Mouse (Mus musculus) liver (tissue): ENCODE data around the gene Zdhhc7.
A peak's percentile ranks its signal among the peaks of the same experiment; 100 is the strongest.

Experiments used
- DNase-seq: peaks from one replicate; pipeline ENCODE4 v3.0.0-alpha.2; 2020; ENCODE audit warnings: mixed read lengths

Gene Zdhhc7

DNA sequence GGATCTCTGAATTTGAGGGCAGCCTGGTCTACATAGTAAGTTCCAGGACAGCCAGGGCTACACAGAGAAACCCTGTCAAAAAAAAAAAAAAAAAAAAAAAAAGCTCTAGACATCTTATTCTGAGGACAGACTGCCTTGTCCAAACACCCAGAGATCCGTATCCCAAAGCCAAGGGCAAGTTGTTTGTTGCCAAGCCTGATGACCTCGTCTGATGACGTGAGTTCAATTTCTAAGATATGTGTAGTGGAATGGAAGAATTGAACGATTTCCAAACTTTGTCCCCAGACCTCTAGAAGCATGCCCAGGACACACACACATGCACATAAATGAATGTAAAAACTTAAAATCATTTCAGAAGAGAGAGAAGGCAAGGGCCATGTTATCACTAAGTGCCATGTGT, 35.1 kb downstream of the Zdhhc7 start:
- no peak for DNase-seq

DNA sequence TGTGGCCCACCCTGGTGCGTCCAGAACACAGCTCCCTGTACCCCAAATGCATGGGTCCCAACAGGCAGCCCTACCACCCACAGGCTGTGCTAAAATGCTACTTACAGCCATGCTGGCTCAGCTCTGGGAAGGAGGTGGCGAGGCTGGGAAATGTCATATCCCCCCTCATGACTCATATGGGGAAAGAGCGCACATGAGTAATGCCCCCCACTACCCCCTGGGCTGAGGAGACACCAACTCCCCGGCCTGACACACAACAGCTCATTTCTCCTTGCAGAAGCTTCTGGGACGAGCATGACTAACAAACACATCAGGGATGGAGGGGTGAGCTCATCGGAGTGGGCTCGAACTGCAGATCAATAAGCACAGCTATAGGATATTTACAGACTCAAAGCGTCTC, 35.7 kb downstream of the Zdhhc7 start:
- DNase-seq: no peak

DNA sequence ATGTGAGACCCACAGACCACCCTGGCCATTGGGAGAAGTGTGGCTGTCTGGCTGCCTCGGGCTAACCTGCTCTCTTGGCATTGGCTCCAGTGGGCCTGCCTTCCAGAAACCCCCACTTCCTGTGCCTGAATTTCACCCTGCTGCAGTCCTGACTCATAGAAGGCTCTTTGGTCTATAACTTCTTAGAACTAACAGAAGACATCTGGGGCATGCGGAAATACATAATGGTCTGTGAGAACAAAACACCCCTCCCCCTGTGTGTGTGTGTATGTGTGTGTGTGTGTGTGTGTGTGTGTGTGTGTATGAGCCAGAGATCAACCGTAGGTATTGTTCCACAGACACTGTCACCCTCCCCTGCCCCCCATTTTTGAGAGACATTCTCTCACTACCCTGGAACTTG, 38.0 kb downstream of the Zdhhc7 start:
- no peak for DNase-seq

GRCm38 (mm10) chr8:120062742-120063141, 38.5 kb downstream of the Zdhhc7 start:
- no peak for DNase-seq

DNA sequence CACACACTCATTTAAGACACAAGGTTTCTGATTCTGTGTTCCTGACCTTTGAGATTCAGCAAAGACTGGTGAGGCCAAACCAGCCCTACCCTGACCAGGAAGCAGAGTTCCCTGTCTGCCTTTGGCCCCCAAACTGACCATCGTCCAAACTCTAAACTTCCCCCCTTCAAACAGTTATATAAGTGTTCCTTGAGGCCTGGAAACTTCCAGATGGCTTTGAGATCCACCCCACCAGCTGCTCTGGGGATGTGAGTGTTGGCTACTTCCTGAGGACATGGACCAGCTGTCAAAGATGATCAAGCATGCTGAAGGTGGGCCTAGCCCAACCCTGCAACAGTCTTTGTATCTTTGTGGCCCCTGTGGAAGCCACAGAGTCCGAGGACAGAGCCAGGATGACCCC, 44.2 kb downstream of the Zdhhc7 start:
- DNase-seq: no peak

DNA sequence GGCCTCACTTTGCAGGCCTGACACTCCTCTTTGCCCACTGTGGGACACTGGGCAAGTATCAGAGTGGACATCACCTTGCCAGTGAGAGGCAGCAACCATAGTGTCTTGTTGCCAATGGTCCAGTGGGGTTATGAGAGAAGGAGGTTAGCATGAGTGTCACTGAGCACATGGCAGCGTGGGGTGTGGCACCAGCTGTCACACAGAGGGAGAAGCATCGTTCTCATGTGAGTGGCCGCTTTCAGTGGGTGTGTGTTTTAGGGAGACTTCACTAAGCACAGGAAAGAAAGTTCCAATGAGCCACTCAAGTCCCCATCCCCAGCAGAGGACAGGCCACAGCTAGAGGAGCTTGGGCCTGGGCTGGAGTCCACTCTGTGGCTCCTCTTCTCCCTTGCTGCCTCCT, 46.4 kb downstream of the Zdhhc7 start:
- no peak for DNase-seq

DNA sequence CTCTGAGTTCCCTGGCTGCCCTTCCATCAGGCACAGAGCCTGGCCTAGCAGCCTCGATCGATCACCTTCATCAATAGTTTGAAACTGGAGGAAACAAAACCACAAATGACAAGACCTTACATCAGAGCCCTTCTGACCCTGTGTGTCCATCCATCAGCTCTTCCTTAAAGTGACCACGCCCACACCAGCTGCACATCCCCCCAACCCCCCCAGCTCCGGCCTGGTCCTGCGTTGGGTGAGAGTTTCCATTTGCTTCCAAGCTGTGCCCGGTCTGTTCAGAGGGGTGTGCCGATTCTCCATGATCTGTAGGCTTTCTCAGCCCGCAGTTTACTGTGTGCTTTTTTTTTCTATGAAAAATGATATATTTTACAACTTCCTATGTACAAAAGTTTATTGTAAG, 49.0 kb downstream of the Zdhhc7 start:
- DNase-seq: no peak

GRCm38 (mm10) chr8:120051908-120052307, 49.4 kb downstream of the Zdhhc7 start:
- DNase-seq: no peak

GRCm38 (mm10) chr8:120051006-120051405, 50.3 kb downstream of the Zdhhc7 start:
- DNase-seq: no peak

DNA sequence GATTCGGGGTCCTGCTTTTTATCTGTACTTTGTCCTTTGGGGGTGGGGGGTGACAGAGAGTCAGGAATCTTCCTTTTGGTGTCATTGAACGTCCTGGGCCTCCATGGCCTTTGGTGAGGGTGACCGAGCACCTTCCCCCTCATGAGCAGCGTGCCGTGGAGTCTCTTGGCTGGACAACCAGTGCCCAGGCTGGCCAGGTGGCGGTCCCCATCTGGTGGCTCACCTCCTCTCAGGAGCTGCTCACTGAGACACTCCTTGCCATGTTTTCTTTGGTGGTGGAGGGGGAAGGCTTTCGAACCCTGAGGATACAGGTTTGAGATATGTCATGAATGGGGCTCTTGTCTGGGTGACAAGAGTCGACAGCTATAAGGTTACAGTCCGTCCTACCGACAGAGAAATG, 50.9 kb downstream of the Zdhhc7 start:
- no peak for DNase-seq

DNA sequence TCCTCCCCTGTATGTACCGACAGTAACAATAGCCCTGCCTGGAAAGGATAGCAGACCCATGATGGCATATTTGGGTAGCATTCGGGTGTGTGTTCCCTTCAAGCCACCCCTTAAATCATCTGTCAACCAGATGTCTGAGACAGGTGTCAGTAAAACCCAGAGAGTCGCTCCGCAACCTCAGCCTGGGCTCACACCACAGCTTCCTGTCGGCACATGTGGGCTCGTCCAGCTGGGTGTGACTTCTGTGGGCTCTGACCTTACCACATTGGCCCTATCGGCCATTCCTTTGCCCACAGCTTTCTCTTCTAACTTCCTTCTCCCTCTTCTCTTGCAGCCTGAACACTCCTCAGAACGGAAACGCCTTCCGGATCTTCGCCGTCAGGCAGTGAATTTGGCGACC, 51.3 kb downstream of the Zdhhc7 start:
- no peak for DNase-seq

DNA sequence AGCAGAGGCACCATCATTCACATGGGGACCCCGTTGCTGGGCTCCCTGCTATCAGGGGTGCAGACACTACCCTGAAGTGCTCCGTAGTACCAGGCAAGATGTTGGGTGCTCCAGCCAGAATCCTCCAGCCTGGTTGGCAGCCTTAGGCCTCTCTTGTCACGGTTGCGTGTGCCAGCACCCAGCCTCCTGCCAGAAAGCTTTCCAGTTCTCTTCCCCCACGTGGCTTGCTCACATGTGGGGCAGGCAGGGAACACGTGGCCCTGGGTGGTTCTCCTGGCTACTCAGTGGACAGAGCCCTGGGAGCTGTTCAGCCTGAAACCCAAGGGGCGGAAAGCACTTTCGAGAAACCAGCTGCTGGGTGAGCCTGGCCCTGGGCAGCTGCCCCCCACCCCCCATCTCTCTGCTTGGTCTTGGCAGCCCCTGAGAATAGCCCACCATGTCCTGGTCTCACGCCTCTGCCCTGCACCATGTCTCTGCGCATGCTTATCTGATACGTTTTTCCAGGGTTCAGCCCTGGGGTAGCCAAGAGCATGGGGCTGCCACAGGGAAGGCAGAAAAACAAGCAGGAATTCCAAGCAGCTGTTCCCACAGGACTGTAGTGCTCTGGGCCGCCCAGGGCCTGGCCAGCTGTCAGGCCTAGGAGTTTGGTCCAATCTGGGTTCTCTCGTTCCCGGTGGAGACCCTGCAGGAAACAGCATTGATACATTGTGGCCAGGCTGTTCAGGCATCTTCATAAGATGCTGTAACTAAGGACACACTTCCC, 54.8 kb downstream of the Zdhhc7 start:
- DNase-seq: no peak

DNA sequence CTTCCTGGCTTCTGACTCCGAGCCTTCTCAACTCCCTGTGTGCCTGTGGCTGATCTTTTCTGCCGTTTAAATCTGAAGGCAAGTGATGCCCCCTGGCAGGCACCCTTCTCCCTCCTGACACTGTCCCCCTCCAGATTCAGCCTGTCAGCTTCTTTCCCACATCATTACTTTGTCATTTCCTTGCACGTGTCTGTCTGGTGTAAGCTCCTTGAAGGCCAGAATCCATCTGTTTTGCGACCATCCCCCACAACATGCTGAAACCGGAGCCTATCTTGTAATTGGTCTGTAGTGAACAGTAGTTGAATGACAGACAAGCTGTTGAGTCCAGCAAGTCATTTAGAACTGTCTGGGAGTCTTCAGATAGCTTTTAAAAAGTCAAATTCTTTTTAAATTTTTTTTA, 55.8 kb downstream of the Zdhhc7 start:
- DNase-seq: no peak

- no peak for DNase-seq
Observed at GRCm38 (mm10) chr8:120044907-120045306, 56.4 kb downstream of the Zdhhc7 start.

- DNase-seq: peak; percentile 18
Observed at GRCm38 (mm10) chr8:120042542-120043312, 58.6 kb downstream of the Zdhhc7 start.

DNA sequence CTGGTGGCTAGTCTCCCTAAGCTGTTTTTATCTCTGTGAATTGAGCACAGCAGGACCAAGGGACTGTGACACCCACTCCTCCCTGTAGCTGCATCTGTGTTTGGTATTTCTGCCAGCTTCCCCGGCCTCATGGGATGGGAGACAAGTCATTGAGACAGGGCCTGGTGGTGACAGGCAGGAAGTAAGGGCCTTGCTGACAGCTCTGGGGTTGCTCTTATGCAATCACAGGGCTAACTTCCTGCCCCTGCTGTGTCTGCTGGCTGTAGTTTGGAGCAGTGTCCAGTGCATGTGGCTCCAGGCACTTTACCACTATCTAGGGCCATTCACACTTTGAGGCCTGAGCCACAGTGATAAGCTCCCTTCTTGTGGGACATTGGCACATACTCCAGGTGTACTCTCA, 60.4 kb downstream of the Zdhhc7 start:
- DNase-seq: peak; percentile 42

DNA sequence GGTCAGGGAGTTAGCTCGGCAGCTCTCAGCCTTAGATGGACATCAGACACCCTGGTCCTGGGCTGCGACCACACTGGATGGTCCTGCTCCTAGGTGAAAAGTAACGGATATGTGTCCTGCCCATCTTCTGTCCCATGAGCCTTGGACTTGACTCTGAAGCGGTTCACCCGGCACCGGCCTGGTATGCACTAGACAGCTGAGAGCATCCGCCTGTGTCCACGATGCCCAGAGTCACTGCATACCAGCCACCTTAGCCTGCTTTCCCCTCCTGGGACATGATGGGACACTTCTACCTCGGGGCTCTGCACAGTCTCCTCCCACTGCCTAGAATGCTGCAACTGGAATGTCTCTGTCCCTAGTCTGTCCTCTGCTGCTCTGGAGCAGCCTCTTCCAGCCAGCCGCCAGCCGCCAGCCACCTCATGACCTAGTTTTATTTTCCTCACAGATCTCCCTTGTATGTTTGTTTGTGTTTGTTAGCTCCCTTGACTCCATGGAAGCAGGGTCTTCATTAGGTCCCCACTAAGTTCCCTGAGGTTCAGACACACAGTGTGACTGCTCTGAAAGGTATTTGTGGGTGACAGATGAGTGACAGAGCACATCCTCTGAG, 61.9 kb downstream of the Zdhhc7 start:
- DNase-seq: no peak

GRCm38 (mm10) chr8:120038741-120039140, 62.5 kb downstream of the Zdhhc7 start:
- DNase-seq: no peak

GRCm38 (mm10) chr8:120037611-120038010, 63.7 kb downstream of the Zdhhc7 start:
- DNase-seq: no peak

- no peak for DNase-seq
Observed at GRCm38 (mm10) chr8:120037199-120037598, 64.1 kb downstream of the Zdhhc7 start.

- no peak for DNase-seq
Observed at GRCm38 (mm10) chr8:120036578-120036977, 64.7 kb downstream of the Zdhhc7 start.

GRCm38 (mm10) chr8:120036111-120036510, 65.2 kb downstream of the Zdhhc7 start:
- no peak for DNase-seq

GRCm38 (mm10) chr8:120034471-120034870, 66.8 kb downstream of the Zdhhc7 start:
- DNase-seq: no peak
